Mouse (Mus musculus) brain, embryonic 14.5 days (tissue): ENCODE data around the gene Oscar. TPM values are rescaled to one million over a fixed set of nuclear protein-coding genes. Genes with fewer than 3 reads are reported as not detected.
"Not testable (repeated sequence)": the region's sequence is repeated elsewhere in the genome, so short reads cannot be mapped to it uniquely, and the experiment has no call there.

Experiments
- DNase-seq: peaks from one replicate; pipeline ENCODE4 v3.0.0-alpha.2; 2011; ENCODE audit warnings: low read depth
- CTCF ChIP-seq: fragments of 200-500 bp; IDR thresholded peaks from 2 replicates; pipeline ENCODE4 v1.5.1; 2012; ENCODE audit warnings: inconsistent platforms, mild to moderate bottlenecking, moderate library complexity, borderline replicate concordance; ENCODE audit not compliant: insufficient read depth, insufficient read length; ENCODE audit errors: extremely low read depth
- POLR2A ChIP-seq: fragments of 200-500 bp; IDR thresholded peaks from 2 replicates; pipeline ENCODE4 v1.6.1; 2012; ENCODE audit warnings: mild to moderate bottlenecking, inconsistent platforms, borderline replicate concordance; ENCODE audit not compliant: poor library complexity, insufficient read depth, insufficient read length, severe bottlenecking; ENCODE audit errors: extremely low read depth
- polyA plus RNA-seq: library from polyadenylated mRNA; depleted of rRNA; stranded (reverse); fragments of >200 nt; gene quantifications from 2 replicates; pipeline ENCODE4 v1.2.3, GENCODE M21; 2012

The Oscar gene
- polyA plus RNA-seq, 1 experiment, result 1.8 TPM

GRCm38 (mm10) chr7:3607391-3607790 lies 8.6 kb downstream of the Oscar start:
- TF ChIP-seq POLR2A, result no peak
- no peak for TF ChIP-seq CTCF

GRCm38 (mm10) chr7:3606798-3607197 lies 9.2 kb downstream of the Oscar start:
- DNase-seq, result peak; percentile 19
- peak; percentile 27; the same call in 1 of the 2 replicates for TF ChIP-seq CTCF
- TF ChIP-seq POLR2A, result no peak

More at GRCm38 (mm10) chr7:3607391-3607790, 8.6 kb downstream of the Oscar start:
- no peak for DNase-seq

GRCm38 (mm10) chr7:3601119-3601518 lies 14.8 kb downstream of the Oscar start:
- peak; percentile 76; the same call in 1 of the 2 replicates for TF ChIP-seq CTCF
- TF ChIP-seq POLR2A, result no peak
- peak; percentile 87 for DNase-seq

- DNase-seq, result not testable (repeated sequence)
These were observed 18.2 kb downstream of the Oscar start for GRCm38 (mm10) chr7:3597755-3598154.

- DNase-seq, result peak; percentile 3
- no peak for TF ChIP-seq POLR2A
- TF ChIP-seq CTCF, result no peak
These were observed 20.8 kb downstream of the Oscar start for GRCm38 (mm10) chr7:3595146-3595545.

GRCm38 (mm10) chr7:3594686-3595085 lies 21.3 kb downstream of the Oscar start:
- TF ChIP-seq CTCF (no peak), POLR2A (no peak)

GRCm38 (mm10) chr7:3593855-3594254 lies 22.1 kb downstream of the Oscar start:
- TF ChIP-seq POLR2A (no peak), CTCF (no peak)

More at GRCm38 (mm10) chr7:3594686-3595085, 21.3 kb downstream of the Oscar start:
- DNase-seq, result no peak

GRCm38 (mm10) chr7:3591534-3591933 lies 24.4 kb downstream of the Oscar start:
- TF ChIP-seq CTCF (peak; percentile 10; the same call in 1 of the 2 replicates), POLR2A (no peak)
- no peak for DNase-seq

More at GRCm38 (mm10) chr7:3593855-3594254, 22.1 kb downstream of the Oscar start:
- DNase-seq, result peak; percentile 48

- no peak for TF ChIP-seq CTCF
- TF ChIP-seq POLR2A, result no peak
- no peak for DNase-seq
These were observed 25.4 kb downstream of the Oscar start for GRCm38 (mm10) chr7:3590550-3590949.

GRCm38 (mm10) chr7:3587292-3587691 lies 28.7 kb downstream of the Oscar start:
- no peak for DNase-seq
- TF ChIP-seq CTCF, result no peak
- no peak for TF ChIP-seq POLR2A

- no peak for DNase-seq
- no peak for TF ChIP-seq POLR2A
- no peak for TF ChIP-seq CTCF
These were observed 29.7 kb downstream of the Oscar start for GRCm38 (mm10) chr7:3586255-3586654.

- TF ChIP-seq POLR2A, result no peak
- no peak for DNase-seq
These were observed 30.2 kb downstream of the Oscar start for GRCm38 (mm10) chr7:3585763-3586162.

GRCm38 (mm10) chr7:3580029-3580428 lies 35.9 kb downstream of the Oscar start:
- TF ChIP-seq POLR2A (no peak), CTCF (no peak)
- DNase-seq, result no peak
